Mouse (Mus musculus): ENCODE measurements around the gene H1foo.

GRCm38 (mm10) chr6:115991108-115991880 is 46.6 kb downstream of the H1foo start:
- TF ChIP-seq POLR2A (IDR thresholded peaks at IDR 0.05; ENCODE audit: control insufficient read depth in 1 of 2, insufficient read depth in 1 of 2, low read depth in 1 of 2, low read length in 2 of 2, poor library complexity in 1 of 2) = no peak
- no peak for TF ChIP-seq GATA1 (IDR thresholded peaks at IDR 0.05; ENCODE audit: low read depth, low read length)
- TF ChIP-seq USF1 (IDR thresholded peaks at IDR 0.05; ENCODE audit: low read depth, low read length) = no peak
- TF ChIP-seq USF2 (IDR thresholded peaks at IDR 0.05; ENCODE audit: borderline replicate concordance in 1 of 2, insufficient read depth in 1 of 2, low read depth in 1 of 2, low read length in 2 of 2) = no peak
- TF ChIP-seq ELF1 (IDR thresholded peaks at IDR 0.05; ENCODE audit: low read depth, low read length) = no peak
- TF ChIP-seq GABPA (IDR thresholded peaks at IDR 0.05; ENCODE audit: low read depth, low read length) = no peak
- no peak for TF ChIP-seq NELFE (IDR thresholded peaks at IDR 0.05; ENCODE audit: low read depth, low read length)
- no peak for TF ChIP-seq HCFC1 (IDR thresholded peaks at IDR 0.05; ENCODE audit: low read depth, low read length)
- TF ChIP-seq SIN3A (IDR thresholded peaks at IDR 0.05; ENCODE audit: low read length) = no peak
- TF ChIP-seq MAX (IDR thresholded peaks at IDR 0.05; ENCODE audit: low read length) = no peak
- TF ChIP-seq ZC3H11A (IDR thresholded peaks at IDR 0.05; ENCODE audit: low read depth, low read length) = no peak
- TF ChIP-seq ZNF384 (IDR thresholded peaks at IDR 0.05; ENCODE audit: low read depth, low read length) = no peak
- no peak for TF ChIP-seq KAT2A (conservative IDR thresholded peaks at IDR 0.05; ENCODE audit: low read depth, low read length)
- TF ChIP-seq POLR2AphosphoS2 (IDR thresholded peaks at IDR 0.05; ENCODE audit: low read length) = no peak
